Mouse (Mus musculus) limb, embryonic 14.5 days (tissue): ENCODE measurements around the gene Rorb. TPM values are rescaled to one million over a fixed set of nuclear protein-coding genes. Genes with fewer than 3 reads are reported as not detected.

Experiments used
- ATAC-seq: fragments of 200-750 bp; cut with Nextera tagmentation; 2 replicates; pipeline ENCODE4 v1.8.0; 2017; ENCODE audit warnings: low read depth, moderate number of reproducible peaks, moderate TSS enrichment; ENCODE audit not compliant: low FRiP score
- DNase-seq: peaks from one replicate; pipeline ENCODE4 v3.0.0-alpha.2; 2015; ENCODE audit warnings: low spot score
- H3K27ac ChIP-seq: fragments of 300-500 bp; sonication (generic); replicated peaks from 2 replicates; pipeline ENCODE4 v1.5.1; 2014; ENCODE audit warnings: low read depth, mild to moderate bottlenecking, low read length, moderate library complexity, mixed read lengths
- H3K27me3 ChIP-seq: fragments of 300-500 bp; sonication (generic); 2 replicates; pipeline ENCODE4 v1.6.1; 2014; ENCODE audit warnings: low read length, mixed read lengths; ENCODE audit not compliant: control insufficient read depth, insufficient read depth
- H3K36me3 ChIP-seq: fragments of 300-500 bp; sonication (generic); 2 replicates; pipeline ENCODE4 v1.6.1; 2014; ENCODE audit warnings: mild to moderate bottlenecking, low read length, moderate library complexity, mixed read lengths; ENCODE audit not compliant: control insufficient read depth, insufficient read depth
- H3K4me1 ChIP-seq: fragments of 300-500 bp; sonication (generic); 2 replicates; pipeline ENCODE4 v1.6.1; 2014; ENCODE audit warnings: antibody characterized with exemption, low read length, mixed read lengths; ENCODE audit not compliant: control insufficient read depth, insufficient read depth
- H3K4me2 ChIP-seq: fragments of 300-500 bp; sonication (generic); replicated peaks from 2 replicates; pipeline ENCODE4 v1.6.1; 2014; ENCODE audit warnings: low read depth, mild to moderate bottlenecking, low read length, moderate library complexity; ENCODE audit not compliant: severe bottlenecking
- H3K4me3 ChIP-seq: fragments of 300-500 bp; sonication (generic); replicated peaks from 2 replicates; pipeline ENCODE4 v1.5.1; 2014; ENCODE audit warnings: low read length
- H3K9ac ChIP-seq: fragments of 300-500 bp; sonication (generic); 2 replicates; pipeline ENCODE4 v1.6.1; 2014; ENCODE audit warnings: mild to moderate bottlenecking, low read depth, low read length, moderate library complexity; ENCODE audit not compliant: severe bottlenecking
- H3K9me3 ChIP-seq: fragments of 300-500 bp; sonication (generic); 2 replicates; pipeline ENCODE4 v1.6.1; 2016; ENCODE audit warnings: low read length; ENCODE audit not compliant: control insufficient read depth
- POLR2A ChIP-seq: fragments of 200-500 bp; IDR thresholded peaks from 2 replicates; pipeline ENCODE4 v1.8.0; 2012; ENCODE audit warnings: inconsistent platforms, mild to moderate bottlenecking, moderate library complexity, borderline replicate concordance; ENCODE audit not compliant: insufficient read depth, insufficient read length; ENCODE audit errors: extremely low read depth
- WGBS: fragments of 180-500 bp; shearing (Covaris S2); extraction: QIAGEN DNeasy Blood & Tissue Kit; methylation state at CpG from one replicate; pipeline ENCODE4 v1.1.7; 2014; 5-methylcytosine and 5-hydroxymethylcytosine counted together
- polyA plus RNA-seq, 2 experiments: library from polyadenylated mRNA; depleted of rRNA in 1 of 2; stranded (reverse) in 1 of 2; unstranded in 1 of 2; fragments of >200 nt; fragmentation: Nextera tagmentation in 1 of 2; extraction: Ambion mirVana in 1 of 2; gene quantifications; 2 replicates each; pipeline versions ENCODE4 v1.2.1 to v1.2.3; 2012 to 2014

Rorb gene
- polyA plus RNA-seq, 2 experiments, result 0.08 to 0.25 TPM

GRCm38 (mm10) chr19:19104581-19104980 is 6.4 kb downstream of the Rorb start:
- Histone ChIP-seq H3K9ac (no peak overlapping the region), H3K4me2 (no peak overlapping the region), H3K9me3 (no peaks in the 10 kb centered on the region), H3K27ac (no peak overlapping the region), H3K36me3 (no peaks in the 10 kb centered on the region), H3K4me1 (no peaks in the 10 kb centered on the region; the same call in 1 of the 2 replicates), H3K4me3 (no peak overlapping the region), H3K27me3 (peaks cover 19% of the 10 kb centered on the region)
- 66% methylated on average over 2 of the region's 2 CpGs for WGBS
- no peak for DNase-seq
- no peak for TF ChIP-seq POLR2A
- ATAC-seq, result no peak

- H3K4me3 ChIP-seq, result no peak overlapping the region
- H3K27me3 ChIP-seq, result no peaks in the 10 kb centered on the region
- 88% methylated on average over 6 of the region's 6 CpGs for WGBS
- H3K4me2 ChIP-seq, result no peak overlapping the region
- H3K27ac ChIP-seq, result no peak overlapping the region
- no peaks in the 10 kb centered on the region for H3K36me3 ChIP-seq
- no peaks in the 10 kb centered on the region for H3K9me3 ChIP-seq
- no peaks in the 10 kb centered on the region for H3K4me1 ChIP-seq
- no peak for DNase-seq
- ATAC-seq, result no peak
- no peak for TF ChIP-seq POLR2A
- H3K9ac ChIP-seq, result no peak overlapping the region
These were observed 13.8 kb downstream of the Rorb start for GRCm38 (mm10) chr19:19097149-19097548.

DNA sequence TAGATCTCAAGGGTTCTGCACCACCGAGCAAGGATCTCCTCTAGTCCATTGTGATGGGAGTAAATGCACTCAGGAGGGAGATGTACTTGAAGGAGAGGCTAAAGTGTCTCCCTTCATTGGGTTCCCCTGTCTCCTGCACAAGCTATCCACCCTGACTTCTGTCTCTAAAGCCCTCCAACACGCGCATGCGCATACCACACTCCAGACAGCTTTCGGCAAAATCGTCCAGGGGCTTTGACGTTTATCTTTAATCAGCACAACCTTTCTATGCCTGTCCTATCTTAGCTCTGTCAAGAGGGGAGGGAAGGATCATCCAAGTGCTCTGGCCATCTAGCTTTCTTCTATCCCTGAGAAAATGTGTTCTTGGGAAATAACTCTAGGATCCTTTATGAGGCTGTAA is 21.6 kb downstream of the Rorb start:
- 84% methylated on average over 7 of the region's 7 CpGs for WGBS
- Histone ChIP-seq H3K4me1 (no peaks in the 10 kb centered on the region), H3K4me3 (no peak overlapping the region), H3K9me3 (no peaks in the 10 kb centered on the region), H3K4me2 (no peak overlapping the region), H3K27ac (no peak overlapping the region), H3K27me3 (no peaks in the 10 kb centered on the region), H3K9ac (no peak overlapping the region), H3K36me3 (no peaks in the 10 kb centered on the region)
- DNase-seq (no peak), ATAC-seq (no peak)
- no peak for TF ChIP-seq POLR2A

- Histone ChIP-seq H3K9me3 (no peaks in the 10 kb centered on the region), H3K36me3 (no peaks in the 10 kb centered on the region), H3K4me1 (no peaks in the 10 kb centered on the region), H3K4me2 (no peak overlapping the region), H3K4me3 (no peak overlapping the region), H3K27me3 (no peaks in the 10 kb centered on the region), H3K27ac (no peak overlapping the region), H3K9ac (no peak overlapping the region)
- ATAC-seq (no peak), DNase-seq (no peak)
- no peak for TF ChIP-seq POLR2A
- WGBS, result 69% methylated on average over 8 of the region's 8 CpGs
These were observed 33.1 kb downstream of the Rorb start for GRCm38 (mm10) chr19:19077880-19078279.

GRCm38 (mm10) chr19:19074756-19075155 is 36.2 kb downstream of the Rorb start:
- Histone ChIP-seq H3K27me3 (no peaks in the 10 kb centered on the region), H3K27ac (no peak overlapping the region), H3K4me2 (no peak overlapping the region), H3K4me3 (no peak overlapping the region), H3K4me1 (no peaks in the 10 kb centered on the region), H3K9me3 (no peaks in the 10 kb centered on the region), H3K36me3 (no peaks in the 10 kb centered on the region), H3K9ac (no peak overlapping the region)
- no peak for TF ChIP-seq POLR2A
- ATAC-seq, result no peak
- 78% methylated on average over 6 of the region's 6 CpGs for WGBS
- no peak for DNase-seq
